Mouse (Mus musculus): ENCODE measurements around the gene Bbx.

Gene Bbx

GRCm38 (mm10) chr16:50235231-50235630 is 197.0 kb downstream of the Bbx start:
- DNase-seq (ENCODE audit: extremely low spot score), result no peak

GRCm38 (mm10) chr16:50230624-50231023 is 201.6 kb downstream of the Bbx start:
- DNase-seq (ENCODE audit: extremely low spot score), result no peak

GRCm38 (mm10) chr16:50228833-50229232 is 203.4 kb downstream of the Bbx start:
- no peak for DNase-seq (ENCODE audit: extremely low spot score)

GRCm38 (mm10) chr16:50226274-50226673 is 205.9 kb downstream of the Bbx start:
- no peak for DNase-seq (ENCODE audit: extremely low spot score)

GRCm38 (mm10) chr16:50224946-50225345 is 207.2 kb downstream of the Bbx start:
- DNase-seq (ENCODE audit: extremely low spot score), result no peak

- no peak for DNase-seq (ENCODE audit: extremely low spot score)
Measured at GRCm38 (mm10) chr16:50220734-50221501, 211.3 kb downstream of the Bbx start.

GRCm38 (mm10) chr16:50217084-50217483 is 215.1 kb downstream of the Bbx start:
- DNase-seq (ENCODE audit: extremely low spot score), result no peak

- DNase-seq (ENCODE audit: extremely low spot score), result no peak
Measured at GRCm38 (mm10) chr16:50211727-50212126, 220.5 kb downstream of the Bbx start.

- DNase-seq (ENCODE audit: extremely low spot score), result no peak
Measured at GRCm38 (mm10) chr16:50211231-50211630, 221.0 kb downstream of the Bbx start.

- DNase-seq (ENCODE audit: extremely low spot score), result no peak
Measured at GRCm38 (mm10) chr16:50210742-50211141, 221.4 kb downstream of the Bbx start.

GRCm38 (mm10) chr16:50204944-50205343 is 227.2 kb downstream of the Bbx start:
- DNase-seq (ENCODE audit: extremely low spot score), result no peak

GRCm38 (mm10) chr16:50201546-50202151 is 230.5 kb downstream of the Bbx start:
- DNase-seq (ENCODE audit: extremely low spot score), result peak; percentile 24

- DNase-seq (ENCODE audit: extremely low spot score), result no peak
Measured at GRCm38 (mm10) chr16:50200214-50200613, 232.0 kb downstream of the Bbx start.

GRCm38 (mm10) chr16:50196118-50196517 is 236.1 kb downstream of the Bbx start:
- DNase-seq (ENCODE audit: extremely low spot score), result no peak

- no peak for DNase-seq (ENCODE audit: extremely low spot score)
Measured at GRCm38 (mm10) chr16:50192626-50193025, 239.6 kb downstream of the Bbx start.

GRCm38 (mm10) chr16:50189108-50189507 is 243.1 kb downstream of the Bbx start:
- no peak for DNase-seq (ENCODE audit: extremely low spot score)

GRCm38 (mm10) chr16:50186604-50187003 is 245.6 kb downstream of the Bbx start:
- no peak for DNase-seq (ENCODE audit: extremely low spot score)

- peak; percentile 58 for DNase-seq (ENCODE audit: extremely low spot score)
Measured at GRCm38 (mm10) chr16:50185041-50185440, 247.1 kb downstream of the Bbx start.

GRCm38 (mm10) chr16:50182988-50183387 is 249.2 kb downstream of the Bbx start:
- no peak for DNase-seq (ENCODE audit: extremely low spot score)

GRCm38 (mm10) chr16:50182561-50182960 is 249.6 kb downstream of the Bbx start:
- no peak for DNase-seq (ENCODE audit: extremely low spot score)

GRCm38 (mm10) chr16:50172760-50173159 is 259.4 kb downstream of the Bbx start:
- no peak for DNase-seq (ENCODE audit: extremely low spot score)

GRCm38 (mm10) chr16:50170812-50171211 is 261.4 kb downstream of the Bbx start:
- DNase-seq (ENCODE audit: extremely low spot score), result no peak

GRCm38 (mm10) chr16:50167983-50168299 is 264.2 kb downstream of the Bbx start:
- DNase-seq (ENCODE audit: extremely low spot score), result no peak
